ENCODE assay signal across 22 mouse cellular contexts in the genomic region with DNA sequence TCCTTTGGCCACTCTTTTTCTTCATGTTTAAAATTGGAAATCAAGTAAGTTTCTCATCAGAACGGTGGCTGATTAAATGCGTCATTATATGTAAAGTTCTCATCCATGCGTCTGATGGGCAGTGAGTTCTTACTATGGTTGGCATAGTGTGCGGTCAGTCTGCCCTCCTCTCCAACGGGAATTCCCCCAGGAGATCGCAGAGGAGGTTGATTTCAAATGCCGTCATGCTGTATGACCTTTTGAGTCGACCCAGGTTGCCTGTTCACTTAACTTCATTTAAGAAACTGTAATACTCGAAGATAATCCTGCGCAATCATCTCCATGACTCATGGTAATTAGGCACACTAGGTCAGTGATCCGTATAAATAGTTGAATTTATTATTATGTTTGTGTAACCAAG.
"Had no signal": no experiment of that assay in that cellular context is flagged by ENCODE, and none has a peak within 500 bp of the region (broad histone marks: within the 10 kb centered on the region; RNA-seq: fewer than 3 reads in every experiment).

No protein-coding gene starts in this region.

- H3K9ac ChIP-seq: liver, embryonic 15.5 days; liver, postnatal 0 days; lung, embryonic 15.5 days; midbrain, embryonic 12.5 days; midbrain, embryonic 15.5 days; neural tube, embryonic 13.5 days; neural tube, embryonic 15.5 days; stomach, embryonic 15.5 days had no signal

- H3K27me3 ChIP-seq: liver, embryonic 15.5 days; lung, embryonic 15.5 days; midbrain, embryonic 12.5 days; midbrain, embryonic 15.5 days; neural tube, embryonic 13.5 days; neural tube, embryonic 15.5 days; stomach, embryonic 15.5 days had no signal

- H3K4me3 ChIP-seq: liver, embryonic 15.5 days; lung, embryonic 15.5 days; megakaryocyte, embryonic 14.5 days; midbrain, embryonic 12.5 days; midbrain, embryonic 15.5 days; myocyte; neural tube, embryonic 13.5 days; neural tube, embryonic 15.5 days; stomach, embryonic 15.5 days had no signal

- H3K4me2 ChIP-seq: liver, embryonic 15.5 days; lung, embryonic 15.5 days; midbrain, embryonic 12.5 days; midbrain, embryonic 15.5 days; neural tube, embryonic 13.5 days; neural tube, embryonic 15.5 days; stomach, embryonic 15.5 days had no signal

- H3K27ac ChIP-seq: liver, embryonic 15.5 days; lung, embryonic 15.5 days; macrophage; midbrain, embryonic 12.5 days; midbrain, embryonic 15.5 days; neural tube, embryonic 13.5 days; neural tube, embryonic 15.5 days; stomach, embryonic 15.5 days; stomach, postnatal 0 days had no signal

- ATAC-seq: liver, postnatal 0 days; lung, postnatal 0 days; midbrain, embryonic 15.5 days had no signal

- H3K9me3 ChIP-seq: liver, embryonic 15.5 days; lung, embryonic 15.5 days; megakaryocyte, embryonic 14.5 days; midbrain, embryonic 12.5 days; midbrain, embryonic 15.5 days; neural tube, embryonic 13.5 days; neural tube, embryonic 15.5 days; stomach, embryonic 15.5 days had no signal

- H3K4me1 ChIP-seq: liver, embryonic 15.5 days; megakaryocyte, embryonic 14.5 days; midbrain, embryonic 12.5 days; midbrain, embryonic 15.5 days; neural tube, embryonic 13.5 days; neural tube, embryonic 15.5 days had no signal

- H3K36me3 ChIP-seq: liver, embryonic 15.5 days; lung, embryonic 15.5 days; midbrain, embryonic 12.5 days; midbrain, embryonic 15.5 days; neural tube, embryonic 13.5 days; neural tube, embryonic 15.5 days; stomach, embryonic 15.5 days had no signal

- DNase-seq: liver, postnatal 0 days; lung, adult 2 months; lung, postnatal 14 days; lung, postnatal 36 days; retina, postnatal 1 day; right cerebral cortex, adult 18-20 months; right cerebral cortex, postnatal 25 days; thymus, adult 2 months; thymus, postnatal 25 days; thymus, postnatal 4 days had no signal
